Mouse (Mus musculus): Measurements from ENCODE around the gene Actl7a.

The Actl7a gene

GRCm38 (mm10) chr4:56743363-56744195 is at the start of gene Actl7a:
Gene Actl7a, plus strand, starts transcription at chr4:56743413.
- no peak for DNase-seq

DNA sequence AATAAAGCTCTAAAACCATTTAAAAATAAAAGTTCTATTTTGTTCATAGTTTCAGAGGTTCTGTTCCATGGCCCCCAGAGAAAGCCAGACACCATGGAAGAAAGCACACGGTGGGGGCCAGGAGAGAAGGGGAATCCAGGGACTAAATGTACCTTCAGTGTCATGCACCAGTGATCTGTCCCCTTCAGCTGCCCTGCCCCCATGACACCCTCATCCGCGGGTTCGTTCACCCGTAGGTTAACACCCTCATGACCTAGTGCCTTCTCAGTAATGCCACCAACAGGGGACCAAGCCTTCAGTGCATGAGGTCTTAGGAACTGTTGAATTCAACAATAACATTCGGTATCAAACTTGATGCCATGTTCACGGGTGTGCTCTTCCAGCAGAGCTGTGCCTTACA is 46.8 kb upstream of the Actl7a start:
- peak; percentile 37 to 77 for DNase-seq

DNA sequence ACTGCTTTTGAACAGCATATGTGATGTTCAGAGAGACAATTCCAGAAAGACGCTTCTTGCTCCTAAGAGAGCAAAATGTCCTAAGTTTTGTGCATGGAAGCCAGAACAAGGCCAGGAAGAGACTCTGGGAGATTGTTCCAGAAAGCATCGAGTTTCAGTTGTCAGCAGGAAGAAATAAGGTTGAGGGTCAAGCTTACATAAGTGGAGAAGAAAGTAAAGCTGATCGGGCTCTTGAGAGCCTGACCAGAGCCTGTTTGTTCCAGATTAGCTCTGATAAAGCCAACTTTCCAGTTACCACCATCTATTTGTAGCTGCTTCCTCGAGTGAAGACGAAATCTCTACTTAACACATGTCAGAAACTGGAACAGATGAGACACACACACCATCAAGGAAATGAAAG is 44.5 kb upstream of the Actl7a start:
- no peak for DNase-seq

- peak in 1 of 2 experiments; percentile 7 for DNase-seq
Measured at GRCm38 (mm10) chr4:56702234-56702633, 41.0 kb upstream of the Actl7a start.

DNA sequence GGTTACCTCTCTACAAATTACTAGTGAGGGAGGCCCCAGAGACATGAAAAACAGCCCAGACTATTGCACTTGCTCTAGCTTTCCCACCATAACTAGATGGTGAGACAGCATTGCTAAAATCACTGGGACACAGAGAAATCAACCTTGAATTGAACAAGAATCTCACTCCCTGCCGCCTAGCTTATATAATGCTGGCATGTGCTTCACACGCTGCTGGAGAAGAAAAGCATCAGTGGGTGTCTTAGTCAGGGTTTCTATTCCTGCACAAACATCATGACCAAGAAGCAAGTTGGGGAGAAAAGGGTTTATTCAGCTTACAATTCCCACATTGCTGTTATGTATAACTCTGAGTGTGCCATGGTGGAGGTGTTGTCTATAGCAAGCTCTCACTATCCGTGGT is 30.1 kb upstream of the Actl7a start:
- no peak for DNase-seq

DNA sequence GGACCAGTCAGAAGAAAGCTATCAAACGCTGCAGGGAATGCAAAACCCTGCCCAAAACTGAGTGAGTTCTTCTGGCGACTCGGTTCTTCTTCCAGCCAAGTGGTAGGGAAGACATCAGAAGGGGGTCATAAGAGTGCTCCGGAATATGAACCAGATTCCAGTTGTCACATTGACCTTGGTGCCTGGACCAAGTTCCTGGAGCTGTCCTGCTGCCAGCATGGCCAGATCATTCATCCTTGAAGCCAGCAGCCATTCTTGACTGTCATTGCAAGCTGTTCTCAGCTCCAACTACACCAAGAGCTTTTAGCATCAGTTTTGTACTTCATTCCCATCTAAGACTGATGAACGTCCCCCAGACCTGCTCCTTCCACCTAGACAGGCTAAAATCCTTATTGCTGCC is 26.4 kb upstream of the Actl7a start:
- peak; percentile 46 to 67 for DNase-seq

GRCm38 (mm10) chr4:56717932-56718331 is 25.3 kb upstream of the Actl7a start:
- peak in 1 of 2 experiments; percentile 46 for DNase-seq

DNA sequence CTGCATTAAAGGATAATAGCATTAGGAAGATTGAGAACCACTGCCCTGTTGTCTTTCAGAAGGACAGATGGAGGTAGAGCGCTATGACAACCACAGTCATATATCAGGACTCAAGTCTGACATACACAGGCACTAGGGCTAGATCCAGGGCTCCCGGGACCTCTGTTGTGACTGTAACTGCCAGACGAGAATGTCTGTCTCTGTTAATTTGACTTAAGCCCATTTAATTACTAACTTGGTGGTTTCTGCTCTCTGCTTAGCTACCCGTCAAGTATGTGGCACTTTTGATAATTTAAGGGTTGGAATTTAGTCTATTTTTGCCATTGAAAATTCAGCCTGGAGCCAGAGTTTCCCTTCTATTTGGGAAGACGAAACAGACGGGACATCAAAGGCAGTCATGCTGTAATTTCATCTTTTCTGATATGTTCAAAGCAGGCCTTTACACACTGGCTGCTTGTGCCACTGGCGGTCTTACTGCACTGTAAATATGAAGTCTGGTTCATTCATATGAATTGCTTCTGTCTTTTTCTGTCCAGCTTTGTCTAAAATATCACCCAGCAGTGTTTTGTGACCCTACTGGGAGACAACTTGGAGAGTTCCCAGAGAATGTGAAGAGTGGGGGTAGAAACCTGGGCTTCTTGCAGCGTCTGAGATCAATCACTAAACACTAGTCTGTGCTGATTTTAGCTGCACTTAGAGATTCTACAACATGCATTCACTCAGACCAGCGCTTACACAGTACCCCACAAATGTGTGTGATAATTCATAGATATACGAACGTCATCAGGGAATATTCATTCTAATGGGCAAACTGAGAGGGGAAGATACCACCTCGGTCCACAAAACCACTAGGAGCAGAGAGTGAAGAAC is 24.4 kb upstream of the Actl7a start:
- DNase-seq: peak; percentile 29 to 36

- no peak for DNase-seq
Measured at GRCm38 (mm10) chr4:56719456-56719855, 23.8 kb upstream of the Actl7a start.

- no peak for DNase-seq
Measured at GRCm38 (mm10) chr4:56720403-56720802, 22.8 kb upstream of the Actl7a start.

GRCm38 (mm10) chr4:56721469-56721868 is 21.7 kb upstream of the Actl7a start:
- peak; percentile 13 to 60 for DNase-seq

DNA sequence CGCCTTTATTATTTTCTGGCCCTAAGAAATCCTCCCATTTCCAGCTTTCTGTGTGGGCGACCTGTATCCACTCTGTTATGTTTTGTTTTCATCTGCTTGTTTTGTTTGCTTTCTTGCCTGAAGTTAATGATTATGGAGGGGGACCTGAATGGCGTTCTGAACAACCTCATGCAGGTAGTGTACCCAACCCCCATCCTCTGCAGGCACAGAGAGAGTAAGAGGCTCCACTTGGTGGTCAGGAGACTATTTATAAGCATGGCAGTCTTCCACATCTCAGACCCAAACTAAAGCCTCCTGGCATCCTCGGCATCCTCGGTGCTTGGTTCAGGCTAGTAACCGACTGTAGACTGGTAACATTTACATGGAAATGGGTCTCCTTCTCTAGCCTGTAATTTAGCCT is 20.9 kb upstream of the Actl7a start:
- peak; percentile 50 to 54 for DNase-seq

DNA sequence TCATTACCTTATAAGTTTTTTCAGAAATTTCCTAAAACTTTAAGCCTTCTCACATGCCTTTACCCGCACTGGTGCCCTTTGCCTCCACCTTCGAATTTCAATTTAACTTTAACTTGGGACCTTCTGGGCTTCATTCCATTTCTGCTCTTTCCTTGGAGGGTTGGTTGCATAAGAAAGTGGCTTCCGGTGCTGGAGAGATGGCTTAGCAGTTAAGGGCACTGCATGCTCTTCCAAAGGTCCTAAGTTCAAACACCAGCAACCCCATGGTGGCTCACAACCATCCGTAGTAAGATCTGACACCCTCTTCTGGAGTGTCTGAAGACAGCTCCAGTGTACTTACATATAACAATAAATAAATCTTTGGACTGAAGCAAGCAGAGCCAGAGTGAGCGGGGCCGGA is 20.0 kb upstream of the Actl7a start:
- peak; percentile 56 to 63 for DNase-seq

DNA sequence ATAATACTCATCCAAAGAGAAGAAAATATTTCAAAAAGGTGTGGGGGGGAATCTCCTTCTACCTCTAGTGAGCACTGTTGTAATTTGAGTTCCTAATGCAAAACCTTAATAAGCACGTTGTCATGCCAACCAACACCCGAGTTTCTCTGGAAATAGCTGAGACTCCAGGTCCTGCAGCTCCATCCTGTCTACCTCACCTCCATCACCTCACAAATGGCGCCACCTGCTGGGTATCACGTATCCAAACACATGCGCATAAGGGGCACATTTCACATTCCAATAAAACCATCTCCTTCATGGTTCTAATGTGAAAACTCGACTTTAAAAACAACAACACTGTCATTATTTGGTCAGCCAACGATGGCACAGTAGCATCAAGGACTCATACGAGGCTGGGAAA is 17.4 kb upstream of the Actl7a start:
- peak in 1 of 2 experiments; percentile 67 for DNase-seq

GRCm38 (mm10) chr4:56740020-56740485 is 3.2 kb upstream of the Actl7a start, which contains the start of gene Gm26657:
Gene Gm26657, plus strand, starts transcription at chr4:56740070.
- DNase-seq: no peak

DNA sequence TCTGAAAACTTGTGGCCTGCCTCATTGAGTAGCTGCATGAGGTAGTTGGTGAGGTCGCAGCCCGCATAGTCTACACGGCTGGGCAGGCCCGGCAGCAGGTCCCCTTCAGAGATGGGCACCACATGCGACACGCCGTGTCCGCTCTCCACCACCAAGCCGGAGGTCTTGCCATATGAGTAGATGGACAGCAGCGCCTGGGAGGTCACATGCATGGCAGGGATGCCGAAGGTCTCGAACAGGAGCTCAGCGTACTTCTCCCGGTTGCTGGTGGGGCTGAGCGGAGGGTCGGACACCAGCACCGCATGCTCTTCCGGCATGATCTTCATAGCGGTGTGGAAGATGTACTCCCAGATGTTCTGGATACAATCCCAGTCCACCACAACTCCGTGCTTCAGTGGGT is 2.6 kb upstream of the Actl7a start:
- DNase-seq: no peak

DNA sequence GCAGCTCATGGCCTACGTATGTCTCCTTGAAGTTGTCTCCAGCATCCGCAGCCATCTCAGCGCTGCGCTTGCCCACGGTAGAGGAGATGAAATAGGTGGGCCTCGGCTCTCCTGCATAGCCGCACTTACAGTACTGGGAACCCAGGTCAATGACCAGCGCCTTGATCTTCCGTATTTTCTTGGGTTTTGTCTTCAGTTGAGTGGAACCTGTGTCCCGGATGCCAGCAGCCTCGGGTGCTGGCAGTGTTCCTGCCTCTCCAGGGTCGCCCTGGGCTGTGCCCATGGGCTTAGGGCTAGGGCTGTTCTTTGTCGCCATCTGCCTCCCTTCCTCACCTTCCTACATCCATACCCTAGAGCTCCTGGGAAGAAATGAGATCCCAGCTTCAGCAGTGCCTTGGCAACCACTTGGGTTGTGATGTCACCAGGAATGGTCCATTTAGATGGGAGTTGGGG is 2.1 kb upstream of the Actl7a start, which contains the start of gene Actl7b:
TSS of gene Actl7b (minus strand) at position 403 of the 453 bp plus-strand sequence.
- DNase-seq: no peak

DNA sequence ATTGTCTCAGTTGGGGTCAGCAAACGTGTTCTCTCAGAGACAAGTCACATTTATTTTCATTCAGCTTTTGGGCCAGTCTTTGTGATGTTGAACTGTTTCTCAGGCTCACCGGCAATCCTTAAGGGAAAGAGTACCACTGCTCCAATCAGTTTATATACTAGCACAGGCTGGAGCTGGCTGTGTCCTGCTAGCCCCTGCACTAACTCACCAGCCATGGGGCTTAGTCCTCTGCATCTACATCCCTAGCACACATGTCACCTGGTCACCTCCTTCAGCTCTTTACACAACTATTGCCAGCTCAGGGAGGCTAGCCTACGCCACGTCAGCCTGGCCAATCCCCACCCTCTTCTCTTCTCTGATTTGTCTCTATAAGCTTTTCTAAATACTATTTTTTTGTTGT is 515 bp upstream of the Actl7a start:
- no peak for DNase-seq

- DNase-seq: no peak
Measured at GRCm38 (mm10) chr4:56746345-56746744, 3.1 kb downstream of the Actl7a start.

DNA sequence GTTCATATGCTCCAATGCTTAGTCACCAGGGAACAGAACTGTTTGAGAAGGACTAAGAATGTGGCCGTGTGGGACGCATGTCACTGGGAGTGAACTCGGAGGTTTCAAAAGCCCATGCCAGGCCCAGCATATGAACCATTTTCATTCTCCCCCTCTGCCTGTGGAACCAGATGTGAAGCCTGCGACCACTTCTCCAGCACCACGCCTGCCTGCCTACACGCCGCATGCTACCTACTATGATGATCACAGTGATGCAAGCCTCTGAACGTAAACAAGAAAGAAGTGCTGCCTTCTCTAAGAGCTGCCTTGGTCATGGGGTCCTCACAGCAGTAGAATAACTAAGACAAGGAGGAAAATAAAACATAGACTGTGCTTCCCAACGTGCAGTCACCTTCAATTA is 4.2 kb downstream of the Actl7a start:
- DNase-seq: no peak

GRCm38 (mm10) chr4:56756021-56756420 is 12.8 kb downstream of the Actl7a start:
- no peak for DNase-seq

DNA sequence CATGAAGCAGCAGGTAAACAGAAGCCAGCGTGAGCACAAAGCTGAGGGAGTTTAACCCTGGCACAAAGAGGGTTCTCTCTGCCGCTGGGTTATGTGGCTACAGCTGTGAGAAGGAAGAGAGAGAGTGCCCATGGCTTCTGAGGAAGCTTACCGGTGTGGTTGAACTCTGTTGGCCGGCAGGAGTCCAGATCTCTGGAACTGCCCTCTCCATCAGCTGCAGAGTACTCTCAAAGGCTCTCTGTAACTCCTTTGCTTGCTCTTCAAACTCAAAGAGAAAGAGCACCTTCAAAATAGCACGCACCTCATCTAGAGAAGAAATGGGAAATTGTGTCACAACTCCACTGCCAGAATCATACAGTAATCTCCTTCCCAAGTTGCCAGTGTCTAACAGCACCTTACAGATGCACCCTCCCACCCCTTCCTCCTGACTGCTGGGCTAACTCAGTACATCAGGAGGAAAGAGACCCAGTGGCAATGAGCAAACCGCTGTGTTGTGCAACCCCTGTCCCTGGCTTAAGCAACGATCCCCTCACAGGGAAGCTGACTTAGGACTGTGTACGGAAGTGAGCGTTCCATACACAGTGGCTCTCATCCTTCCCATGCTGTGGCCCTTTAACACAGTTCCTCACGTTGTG is 13.9 kb downstream of the Actl7a start:
- no peak for DNase-seq

GRCm38 (mm10) chr4:56757693-56758092 is 14.5 kb downstream of the Actl7a start:
- no peak for DNase-seq

Measured in kidney, postnatal 36 days (tissue).